Mouse (Mus musculus) left cerebral cortex, adult 9 months (tissue): Measurements from ENCODE around the gene Perm1.

ENCODE experiments used
- DNase-seq, 2 experiments: peaks; one replicate each; pipeline ENCODE4 v3.0.0; 2022; ENCODE audit warnings: low spot score in 2 of 2

The Perm1 gene

GRCm38 (mm10) chr4:156215649-156216048 is at the start of gene Perm1:
Gene Perm1, plus strand, starts transcription at chr4:156215868.
- DNase-seq, result no peak

GRCm38 (mm10) chr4:156166477-156166876 is 49.2 kb upstream of the Perm1 start:
- no peak for DNase-seq

- DNase-seq, result no peak
These were observed 47.1 kb upstream of the Perm1 start for GRCm38 (mm10) chr4:156168611-156169010.

GRCm38 (mm10) chr4:156169129-156169528 is 46.5 kb upstream of the Perm1 start:
- DNase-seq, result no peak

GRCm38 (mm10) chr4:156171828-156172227 is 43.8 kb upstream of the Perm1 start:
- DNase-seq, result no peak

GRCm38 (mm10) chr4:156177630-156178029 is 38.0 kb upstream of the Perm1 start:
- DNase-seq, result no peak

- DNase-seq, result no peak
These were observed 31.9 kb upstream of the Perm1 start for GRCm38 (mm10) chr4:156183747-156184146.

- DNase-seq, result no peak
These were observed 31.2 kb upstream of the Perm1 start for GRCm38 (mm10) chr4:156184291-156184954.

- DNase-seq, result no peak
These were observed 30.2 kb upstream of the Perm1 start for GRCm38 (mm10) chr4:156185456-156185949.

GRCm38 (mm10) chr4:156185950-156186850 is 29.5 kb upstream of the Perm1 start:
- peak in 1 of 2 experiments; percentile 57 for DNase-seq

- no peak for DNase-seq
These were observed 27.4 kb upstream of the Perm1 start for GRCm38 (mm10) chr4:156188162-156188810.

GRCm38 (mm10) chr4:156188811-156189323 is 26.8 kb upstream of the Perm1 start:
- DNase-seq, result peak in 1 of 2 experiments; percentile 46

GRCm38 (mm10) chr4:156192421-156193199 is 23.1 kb upstream of the Perm1 start:
- DNase-seq, result no peak

- DNase-seq, result no peak
These were observed 22.5 kb upstream of the Perm1 start for GRCm38 (mm10) chr4:156193200-156193590.

- DNase-seq, result no peak
These were observed 21.8 kb upstream of the Perm1 start for GRCm38 (mm10) chr4:156193906-156194305.

GRCm38 (mm10) chr4:156194346-156194745 is 21.3 kb upstream of the Perm1 start:
- DNase-seq, result no peak

- DNase-seq, result peak in 1 of 2 experiments; percentile 42
These were observed 19.5 kb upstream of the Perm1 start for GRCm38 (mm10) chr4:156195927-156196870.

GRCm38 (mm10) chr4:156197131-156197828 is 18.4 kb upstream of the Perm1 start, which contains the start of gene Agrn:
Gene Agrn, minus strand, starts transcription at chr4:156197488.
- no peak for DNase-seq

GRCm38 (mm10) chr4:156197829-156198205 is 17.9 kb upstream of the Perm1 start:
- DNase-seq, result peak; percentile 60 to 76
